8 mouse cellular contexts compared by ENCODE assay signal in the genomic region with DNA sequence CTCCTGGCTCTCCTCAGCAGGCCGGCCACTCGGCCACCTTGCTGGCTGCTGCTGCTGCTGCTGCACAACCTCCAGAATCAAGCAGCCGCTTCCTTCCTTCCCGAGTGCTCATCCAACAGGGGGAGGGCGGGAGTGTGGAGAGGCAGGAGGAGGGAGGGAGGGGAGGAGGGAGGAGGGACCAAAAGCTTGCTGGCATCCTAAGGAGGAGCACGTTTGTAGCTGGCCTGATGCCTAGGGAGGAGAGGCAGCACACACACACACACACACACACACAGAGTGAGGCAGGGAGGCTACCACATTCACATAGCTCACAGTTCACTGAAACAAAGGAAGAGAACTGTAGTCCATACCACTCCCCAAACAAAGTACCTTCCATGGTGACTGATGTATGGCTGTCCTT.
DNase-seq lines count a peak whose midpoint lies in the region; ATAC-seq and TF ChIP-seq lines count a peak whose summit lies in the region.

No protein-coding gene starts in this region.

- H3K4me3 ChIP-seq in heart, embryonic 12.5 days = no peak overlapping the region
- H3K4me3 ChIP-seq in heart, embryonic 16.5 days (ENCODE audit: low read length) = no peak overlapping the region
- H3K4me3 ChIP-seq in midbrain, postnatal 0 days (ENCODE audit: low read depth, low read length) = peak overlapping the region; percentile 42

- TF ChIP-seq CTCF in midbrain, postnatal 0 days (IDR thresholded peaks at IDR 0.05) = peak; percentile 41

- H3K9me3 ChIP-seq in heart, embryonic 12.5 days (replicated peaks) = no peaks in the 10 kb centered on the region
- no peaks in the 10 kb centered on the region for H3K9me3 ChIP-seq in heart, embryonic 16.5 days (replicated peaks; ENCODE audit: control insufficient read depth, low read length)
- H3K9me3 ChIP-seq in midbrain, postnatal 0 days (ENCODE audit: low read length) = no peaks in the 10 kb centered on the region

- peaks cover 22% of the 10 kb centered on the region for H3K36me3 ChIP-seq in heart, embryonic 12.5 days
- H3K36me3 ChIP-seq in heart, embryonic 16.5 days (ENCODE audit: control insufficient read depth, insufficient read depth) = peaks cover 4% of the 10 kb centered on the region; the same call in 1 of the 2 replicates
- peaks cover 8% of the 10 kb centered on the region; the same call in 1 of the 2 replicates for H3K36me3 ChIP-seq in midbrain, postnatal 0 days (ENCODE audit: insufficient read depth, low read length)

- 10% methylated on average over 6 of the region's 6 CpGs for WGBS in heart, embryonic 12.5 days
- 6% methylated on average over 5 of the region's 6 CpGs for WGBS in heart, embryonic 16.5 days
- WGBS in midbrain, postnatal 0 days = 0% methylated on average over 6 of the region's 6 CpGs

- peak; percentile 70 for ATAC-seq in heart, embryonic 12.5 days (ENCODE audit: insufficient number of reproducible peaks, low FRiP score)
- ATAC-seq in heart, embryonic 16.5 days (replicated peaks; ENCODE audit: extremely low read depth, insufficient read depth, low FRiP score) = peak; percentile 77
- peak; percentile 69 for ATAC-seq in midbrain, postnatal 0 days (ENCODE audit: low FRiP score)
- no peak for ATAC-seq in megakaryocyte-erythroid progenitor cell, adult 5-6 weeks (replicated peaks; ENCODE audit: low FRiP score, low TSS enrichment, poor library complexity, severe bottlenecking)

- H3K9ac ChIP-seq in heart, embryonic 12.5 days = no peak overlapping the region
- H3K9ac ChIP-seq in heart, embryonic 16.5 days (ENCODE audit: low read length) = peak overlapping the region; percentile 49; the same call in 1 of the 2 replicates
- peak overlapping the region; percentile 67 for H3K9ac ChIP-seq in midbrain, postnatal 0 days (replicated peaks; ENCODE audit: low read length, poor library complexity, severe bottlenecking)

- intact Hi-C loops in heart, postnatal 36 days (cut with DNase I) = no loop called here

- DNase-seq in heart, postnatal 36 days = no peak
- DNase-seq in adrenal gland, postnatal 25 days = peak; percentile 31
- DNase-seq in left cerebral cortex, adult 18-20 months (ENCODE audit: low spot score in 2 of 2) = peak; percentile 62 to 64
- DNase-seq in midbrain, postnatal 0 days (ENCODE audit: low spot score) = peak; percentile 92
- no peak for DNase-seq in thymus, postnatal 25 days

- H3K4me2 ChIP-seq in heart, embryonic 12.5 days = peak overlapping the region; percentile 27
- H3K4me2 ChIP-seq in heart, embryonic 16.5 days (ENCODE audit: low read depth, low read length) = no peak overlapping the region
- H3K4me2 ChIP-seq in midbrain, postnatal 0 days (ENCODE audit: low read depth, low read length, poor library complexity, severe bottlenecking) = peak overlapping the region; percentile 73

- H3K27me3 ChIP-seq in heart, embryonic 12.5 days (replicated peaks) = no peaks in the 10 kb centered on the region
- H3K27me3 ChIP-seq in heart, embryonic 16.5 days (ENCODE audit: control insufficient read depth, insufficient read depth, low read length) = no peaks in the 10 kb centered on the region
- no peaks in the 10 kb centered on the region for H3K27me3 ChIP-seq in midbrain, postnatal 0 days (ENCODE audit: insufficient read depth, low read length)

- H3K27ac ChIP-seq in heart, embryonic 12.5 days (ENCODE audit: poor library complexity, severe bottlenecking) = peak overlapping the region; percentile 73
- peak overlapping the region; percentile 68 for H3K27ac ChIP-seq in heart, embryonic 16.5 days (ENCODE audit: low read length)
- H3K27ac ChIP-seq in midbrain, postnatal 0 days (ENCODE audit: low read depth, low read length) = peak overlapping the region; percentile 90

- peaks cover 61% of the 10 kb centered on the region for H3K4me1 ChIP-seq in heart, embryonic 12.5 days (replicated peaks)
- peaks cover 31% of the 10 kb centered on the region for H3K4me1 ChIP-seq in heart, embryonic 16.5 days (ENCODE audit: control insufficient read depth, insufficient read depth, low read length)
- peaks cover 39% of the 10 kb centered on the region for H3K4me1 ChIP-seq in midbrain, postnatal 0 days (ENCODE audit: insufficient read depth, low read length)

Comparison
In these comparisons a context has a peak if more than half of its experiments do, and no peak if none do; other contexts are left out.
1. DNase-seq: peak in adrenal gland, postnatal 25 days (single experiment), left cerebral cortex, adult 18-20 months (2 of 2) and midbrain, postnatal 0 days (single experiment); none in heart, postnatal 36 days (0 of 2) and thymus, postnatal 25 days (single experiment).
2. Peak in every context shown above with its lines, with median percentiles within 50 percentile points of each other: H3K27ac ChIP-seq.